Mouse (Mus musculus): ENCODE results near the gene Sap30l.
"Not testable (repeated sequence)": the region's sequence is repeated elsewhere in the genome, so short reads cannot be mapped to it uniquely, and the experiment has no call there.

The Sap30l gene

DNA sequence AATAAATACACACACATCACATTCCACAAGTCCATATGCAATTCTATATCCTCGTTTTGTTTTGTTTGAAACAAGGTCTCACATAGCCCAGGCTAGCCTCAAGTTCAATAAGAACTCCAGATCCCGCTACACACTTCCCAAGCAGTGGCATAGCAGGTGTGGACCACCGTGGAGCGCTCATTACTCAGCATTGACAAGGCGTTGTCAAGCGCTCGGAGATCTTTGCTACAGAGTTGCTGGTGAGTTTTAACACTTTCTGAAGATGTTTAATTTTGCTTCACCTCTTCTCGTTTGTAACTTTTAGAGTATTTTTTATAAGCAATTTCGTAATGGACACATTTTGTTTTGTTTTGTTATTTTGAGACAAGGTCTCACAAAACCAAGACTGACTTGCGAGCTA lies 2.0 kb upstream of the Sap30l start:
- DNase-seq (ENCODE audit: low spot score in 2 of 2) = no peak

DNA sequence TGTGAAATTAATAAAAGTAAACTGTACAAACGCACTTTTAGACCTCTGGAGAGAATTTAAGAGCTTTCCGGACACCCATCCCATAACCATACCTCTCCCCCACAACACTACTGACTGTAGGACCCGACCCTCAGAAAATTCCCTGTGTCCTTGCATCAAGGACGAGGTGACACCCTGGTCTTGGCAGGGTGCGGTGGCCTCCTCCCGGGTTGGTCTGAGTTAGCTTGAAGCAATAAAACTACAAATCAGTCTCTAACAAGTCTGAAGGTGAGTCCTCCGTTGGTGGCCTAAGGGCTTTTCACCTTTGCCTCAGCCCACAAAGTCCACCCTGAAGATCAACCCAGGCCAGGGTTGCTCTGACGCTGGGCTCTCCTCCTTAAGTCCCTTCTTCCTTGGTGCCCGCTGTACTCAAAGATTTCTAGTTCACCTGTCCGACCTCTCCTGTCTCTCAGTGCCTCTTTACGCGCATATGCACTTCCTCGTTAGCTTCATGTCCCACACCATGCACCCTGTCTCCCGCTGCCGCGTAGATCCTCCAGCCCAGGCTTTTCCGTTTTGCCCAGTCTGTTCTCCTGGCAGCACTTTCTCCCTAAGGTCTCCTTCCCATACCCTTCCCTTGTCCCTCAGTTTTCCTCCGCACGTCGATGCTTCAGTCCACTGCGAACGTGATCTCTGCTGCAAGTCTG lies 1.0 kb upstream of the Sap30l start:
- DNase-seq (ENCODE audit: low spot score in 2 of 2) = peak in 1 of 2 experiments; percentile 25

DNA sequence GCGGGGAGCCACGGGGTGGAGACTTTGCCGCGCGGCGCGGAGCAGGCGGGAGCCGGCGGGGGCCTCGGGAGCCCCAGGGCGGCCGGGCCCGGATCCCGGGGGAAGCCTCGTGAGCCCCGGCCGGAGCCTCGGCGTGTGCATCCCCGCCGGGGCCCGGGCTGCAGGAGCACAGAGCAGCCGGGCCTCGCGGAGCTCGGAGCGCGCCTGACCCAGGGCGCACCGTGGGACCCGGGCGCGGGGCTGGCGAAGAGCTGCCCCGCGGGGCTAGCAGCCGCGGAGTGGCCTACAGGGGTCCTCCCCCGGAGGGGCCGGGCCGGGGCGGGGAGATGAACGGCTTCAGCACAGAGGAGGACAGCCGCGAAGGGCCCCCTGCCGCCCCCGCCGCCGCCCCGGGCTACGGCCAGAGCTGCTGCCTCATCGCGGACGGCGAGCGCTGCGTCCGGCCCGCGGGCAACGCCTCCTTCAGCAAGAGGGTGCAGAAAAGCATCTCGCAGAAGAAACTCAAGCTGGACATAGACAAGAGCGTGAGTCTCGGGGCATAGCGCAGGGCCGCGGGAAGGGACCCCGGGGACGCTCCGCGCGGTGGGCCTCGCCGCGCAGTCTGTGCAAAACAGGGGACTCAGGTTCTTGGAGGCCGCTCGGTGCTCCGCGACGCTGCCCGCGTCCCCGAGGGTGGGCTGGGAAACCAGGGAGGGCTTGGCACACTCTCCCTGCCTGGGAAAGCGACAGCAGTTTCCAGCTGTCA lies 501 bp downstream of the Sap30l start:
- peak; percentile 34 to 35 for DNase-seq (ENCODE audit: low spot score in 2 of 2)

DNA sequence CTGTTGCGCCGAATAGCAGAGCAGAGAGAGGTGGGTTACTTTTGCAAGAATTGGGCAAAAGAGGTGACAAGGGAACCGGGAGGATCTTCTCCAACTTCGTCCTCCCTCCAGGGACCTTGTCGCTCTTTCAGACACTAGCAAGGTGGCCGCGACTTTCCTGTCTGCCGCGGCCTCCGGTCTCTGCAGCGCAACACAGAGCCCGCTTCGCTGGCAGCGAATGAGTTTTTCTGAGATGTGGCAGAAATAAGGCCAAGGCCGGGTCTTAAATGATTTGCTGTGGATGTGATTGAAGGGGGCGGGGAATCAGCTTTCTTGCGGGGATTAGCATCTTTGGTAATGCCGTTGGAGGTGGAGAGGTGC lies 1.1 kb downstream of the Sap30l start:
- peak in 1 of 2 experiments; percentile 32 for DNase-seq (ENCODE audit: low spot score in 2 of 2)

DNA sequence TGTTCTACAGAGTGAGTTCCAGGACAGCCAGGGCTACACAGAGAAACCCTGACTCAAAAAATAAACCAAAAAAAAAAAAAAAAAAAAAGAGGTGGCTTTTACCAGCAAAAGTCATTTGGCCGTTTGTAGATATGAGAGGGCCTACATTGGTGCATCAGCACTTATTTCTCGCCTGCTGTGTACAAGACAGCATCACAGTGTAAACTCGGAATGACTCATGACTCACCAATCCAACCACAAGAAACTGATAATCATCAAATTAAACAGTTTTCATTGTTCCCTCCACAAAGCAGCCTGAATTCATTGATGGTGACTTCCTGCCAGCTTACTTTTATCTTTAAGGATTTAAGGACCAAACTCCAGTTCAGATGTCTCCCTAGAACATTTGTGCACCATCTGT lies 3.6 kb downstream of the Sap30l start:
- DNase-seq (ENCODE audit: low spot score in 2 of 2) = no peak

DNA sequence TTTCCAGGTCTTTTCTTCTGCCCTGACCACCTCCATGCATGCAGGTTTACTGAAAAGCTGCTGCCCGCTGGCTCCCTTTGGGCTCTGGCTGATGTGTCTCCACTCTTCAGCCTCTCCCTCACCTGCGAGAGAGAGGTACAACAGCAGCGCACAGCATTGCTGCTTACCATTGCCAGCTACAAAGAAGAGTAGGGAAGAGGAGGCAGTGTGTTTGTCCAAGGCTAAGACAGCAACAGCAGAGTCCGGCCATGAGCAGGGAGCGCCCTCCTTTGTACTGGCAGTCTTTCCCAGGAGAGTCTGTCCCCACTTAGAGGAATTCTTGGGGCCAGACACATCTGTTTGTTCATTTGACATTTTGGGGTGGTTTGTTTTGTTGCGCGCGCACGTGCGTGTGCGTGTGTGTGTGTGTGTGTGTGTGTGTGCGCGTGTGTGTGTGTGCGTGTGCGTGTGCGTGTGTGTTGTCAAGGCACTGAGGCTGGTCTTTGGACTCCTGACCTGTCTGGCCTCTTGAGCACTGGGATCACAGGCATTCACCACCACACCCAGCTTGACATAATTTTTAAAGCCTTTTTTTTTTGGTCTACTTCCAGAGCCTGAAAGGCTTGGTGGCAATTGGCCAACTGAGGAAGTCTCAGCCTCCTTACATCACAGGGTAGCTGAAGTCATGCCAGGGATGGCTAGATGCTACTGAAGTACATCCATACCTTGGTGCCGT lies 7.7 kb downstream of the Sap30l start:
- DNase-seq (ENCODE audit: low spot score in 2 of 2) = no peak

DNA sequence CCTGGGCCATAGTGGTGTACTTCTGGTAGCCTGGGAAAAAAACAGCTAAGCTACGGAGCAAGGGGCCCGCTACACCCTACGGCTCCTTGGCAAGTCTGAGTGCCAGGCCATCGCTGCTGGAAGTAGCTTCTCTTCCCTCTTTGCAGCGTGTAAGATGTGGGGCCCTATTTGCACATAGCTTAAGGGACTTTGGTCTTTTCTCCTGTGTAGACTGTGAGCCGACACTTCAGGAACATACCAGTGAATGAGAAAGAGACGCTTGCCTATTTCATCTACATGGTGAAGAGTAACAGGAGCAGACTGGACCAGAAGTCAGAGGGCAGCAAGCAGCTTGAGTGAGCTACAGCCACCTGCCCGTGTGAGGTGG lies 8.3 kb downstream of the Sap30l start:
- no peak for DNase-seq (ENCODE audit: low spot score in 2 of 2)

DNA sequence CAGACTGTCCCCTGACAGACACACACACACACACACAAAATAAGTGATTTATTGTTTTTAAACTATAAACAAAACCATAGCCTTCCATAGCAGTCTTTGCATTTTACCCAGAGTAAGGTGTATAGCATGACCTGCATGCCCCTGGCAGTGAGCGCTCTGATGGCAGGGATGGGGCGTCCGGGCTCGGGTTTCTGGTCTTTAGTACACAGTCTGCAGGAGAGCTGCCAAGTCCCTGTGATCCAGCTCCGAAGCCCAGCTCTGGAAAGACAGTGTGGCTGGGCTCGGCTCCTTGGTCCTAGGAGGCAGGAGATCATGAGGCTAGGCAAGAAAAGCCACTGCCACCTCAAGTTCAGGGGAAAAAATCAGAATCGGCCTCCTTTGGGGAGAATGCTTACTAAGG lies 9.6 kb downstream of the Sap30l start:
- DNase-seq (ENCODE audit: low spot score in 2 of 2) = no peak

DNA sequence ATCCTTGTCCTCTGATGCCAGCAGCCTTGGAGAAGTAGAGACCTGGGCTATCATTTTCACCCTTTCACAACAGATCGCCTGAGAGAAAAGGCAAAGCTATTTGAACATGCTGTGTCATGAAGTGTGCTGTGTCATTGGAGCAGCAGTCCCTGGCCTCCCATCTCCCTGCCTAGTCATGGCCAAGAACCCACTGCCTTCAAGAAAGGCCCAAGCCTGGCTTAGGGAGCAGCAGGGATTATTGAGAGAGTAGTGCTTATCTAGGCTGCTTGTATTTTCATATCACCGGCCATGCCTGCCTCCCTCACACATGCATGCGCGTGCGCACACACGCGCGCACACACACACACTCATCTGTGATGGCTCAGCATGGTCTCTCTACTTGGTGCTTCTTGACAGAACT lies 10.8 kb downstream of the Sap30l start:
- DNase-seq (ENCODE audit: low spot score in 2 of 2) = no peak

DNA sequence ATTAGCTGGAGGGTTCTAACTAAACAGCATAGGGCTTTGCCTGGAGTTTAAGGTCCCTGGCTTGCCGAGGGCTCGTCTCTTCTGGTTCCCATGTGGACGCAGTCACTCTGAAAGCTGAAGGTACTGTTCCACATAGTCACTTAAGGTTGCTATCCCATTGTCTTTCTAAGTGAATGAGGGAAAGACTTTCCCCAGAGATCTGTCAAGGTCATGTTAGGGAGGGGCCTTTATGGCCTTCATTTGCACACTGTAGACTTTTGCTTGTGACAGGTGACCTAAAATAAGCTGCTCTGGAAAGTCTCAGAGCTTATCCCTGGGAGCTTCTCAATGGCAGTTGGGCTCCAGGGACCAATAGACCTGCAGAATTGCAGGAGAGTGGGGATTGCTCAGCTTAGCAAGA lies 12.2 kb downstream of the Sap30l start:
- no peak for DNase-seq (ENCODE audit: low spot score in 2 of 2)

DNA sequence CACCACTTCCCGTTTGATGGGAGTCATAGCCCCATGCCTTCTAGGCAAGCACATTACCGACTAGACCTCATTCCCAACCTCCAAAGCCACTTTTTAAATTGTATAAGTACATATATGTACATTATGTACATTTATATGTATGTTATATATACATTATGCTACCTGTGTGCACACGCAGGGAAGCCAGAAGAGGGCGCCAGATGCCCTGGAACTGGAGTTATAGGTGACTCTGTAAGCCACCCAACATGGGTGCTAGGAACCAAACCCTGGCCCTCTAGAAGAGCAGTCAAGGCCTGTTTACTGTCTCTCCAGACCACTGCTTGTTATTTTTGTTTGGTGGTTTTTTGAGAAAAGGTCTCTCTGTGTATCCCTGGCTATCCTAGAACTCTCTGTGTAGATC lies 16.8 kb downstream of the Sap30l start:
- DNase-seq (ENCODE audit: low spot score in 2 of 2) = peak in 1 of 2 experiments; percentile 17

DNA sequence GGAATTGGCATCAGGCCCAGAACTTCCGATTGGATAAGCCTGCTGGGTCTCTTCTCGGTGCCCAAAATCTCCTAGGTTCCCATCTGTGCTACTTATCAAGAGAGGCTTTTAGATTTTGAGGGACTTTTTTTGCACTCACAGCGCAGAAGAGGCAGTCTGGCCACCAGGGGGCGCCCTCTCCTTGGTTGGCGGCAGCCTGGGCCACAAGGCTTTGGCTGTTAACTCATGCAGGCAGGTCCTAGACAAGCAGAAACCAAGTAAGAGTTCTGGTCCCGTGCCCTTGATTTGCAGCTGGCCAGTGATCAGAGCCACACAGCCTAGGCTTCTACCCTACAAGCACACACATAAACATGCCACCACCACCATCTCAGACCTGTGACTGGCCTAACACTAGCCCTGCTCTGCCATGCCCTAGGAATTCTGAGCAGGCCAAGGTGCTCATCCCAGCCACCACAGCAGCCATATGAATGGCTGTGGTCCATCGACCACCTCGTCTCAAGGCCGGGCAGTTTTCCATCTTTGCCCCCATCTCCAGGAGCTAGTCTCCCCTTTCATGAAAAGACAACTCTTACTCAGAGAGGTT lies 18.7 kb downstream of the Sap30l start:
- DNase-seq (ENCODE audit: low spot score in 2 of 2) = peak; percentile 47 to 91

DNA sequence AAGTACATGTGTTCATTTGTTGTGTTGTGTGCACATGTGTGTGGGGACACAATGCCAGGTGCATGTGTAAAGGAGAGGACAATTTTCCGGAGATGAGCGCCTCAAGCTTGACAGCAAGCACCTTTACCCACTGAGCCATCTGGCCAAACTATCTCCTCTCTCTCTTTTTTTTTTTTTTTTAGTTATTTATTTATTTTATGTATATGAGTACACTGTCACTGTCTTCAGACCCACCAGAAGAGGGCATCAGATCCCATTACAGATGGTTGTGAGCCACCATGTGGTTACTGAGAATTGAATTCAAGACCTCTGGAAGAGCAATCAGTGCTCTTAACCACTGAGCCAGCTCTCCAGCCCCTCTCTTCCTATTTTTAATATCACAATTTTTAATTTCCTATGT lies 21.7 kb downstream of the Sap30l start:
- not testable (repeated sequence) for DNase-seq (ENCODE audit: low spot score in 2 of 2)

DNA sequence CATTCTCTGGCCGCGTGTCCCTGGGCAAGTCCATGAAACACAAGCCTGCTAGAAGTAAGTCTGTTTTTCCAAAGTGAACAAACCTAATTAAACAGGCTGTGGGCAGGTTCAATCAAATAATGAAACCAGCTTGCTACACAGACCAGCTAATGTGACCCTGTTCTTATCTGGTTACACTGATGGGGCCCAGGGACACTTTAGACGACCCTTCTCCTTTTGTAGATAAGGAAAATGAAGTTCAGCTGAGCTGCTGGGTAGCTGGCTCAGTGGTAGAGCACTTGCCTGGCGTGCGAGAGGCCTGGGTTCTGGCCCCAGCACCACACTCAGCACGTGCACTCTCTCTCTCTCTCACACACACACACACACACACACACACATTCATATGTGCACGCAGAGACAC lies 22.3 kb downstream of the Sap30l start:
- no peak for DNase-seq (ENCODE audit: low spot score in 2 of 2)

DNA sequence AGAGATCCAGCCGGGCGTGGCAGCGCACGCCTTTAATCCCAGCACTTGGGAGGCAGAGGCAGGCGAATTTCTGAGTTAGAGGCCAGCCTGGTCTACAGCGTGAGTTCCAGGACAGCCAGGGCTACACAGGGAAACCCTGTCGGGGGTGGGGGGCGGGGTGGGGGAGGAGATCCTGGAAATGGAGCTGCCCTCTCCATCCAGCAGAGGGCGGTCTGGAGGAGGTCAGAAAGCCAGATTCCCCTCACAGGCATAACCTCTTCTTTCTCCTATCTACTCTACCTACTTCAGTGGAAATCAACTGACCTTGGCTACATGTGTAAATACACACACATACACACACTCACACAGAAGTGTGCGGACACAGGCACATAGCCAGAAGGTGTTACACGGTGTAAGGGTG lies 23.8 kb downstream of the Sap30l start:
- DNase-seq (ENCODE audit: low spot score in 2 of 2) = peak in 1 of 2 experiments; percentile 16

DNA sequence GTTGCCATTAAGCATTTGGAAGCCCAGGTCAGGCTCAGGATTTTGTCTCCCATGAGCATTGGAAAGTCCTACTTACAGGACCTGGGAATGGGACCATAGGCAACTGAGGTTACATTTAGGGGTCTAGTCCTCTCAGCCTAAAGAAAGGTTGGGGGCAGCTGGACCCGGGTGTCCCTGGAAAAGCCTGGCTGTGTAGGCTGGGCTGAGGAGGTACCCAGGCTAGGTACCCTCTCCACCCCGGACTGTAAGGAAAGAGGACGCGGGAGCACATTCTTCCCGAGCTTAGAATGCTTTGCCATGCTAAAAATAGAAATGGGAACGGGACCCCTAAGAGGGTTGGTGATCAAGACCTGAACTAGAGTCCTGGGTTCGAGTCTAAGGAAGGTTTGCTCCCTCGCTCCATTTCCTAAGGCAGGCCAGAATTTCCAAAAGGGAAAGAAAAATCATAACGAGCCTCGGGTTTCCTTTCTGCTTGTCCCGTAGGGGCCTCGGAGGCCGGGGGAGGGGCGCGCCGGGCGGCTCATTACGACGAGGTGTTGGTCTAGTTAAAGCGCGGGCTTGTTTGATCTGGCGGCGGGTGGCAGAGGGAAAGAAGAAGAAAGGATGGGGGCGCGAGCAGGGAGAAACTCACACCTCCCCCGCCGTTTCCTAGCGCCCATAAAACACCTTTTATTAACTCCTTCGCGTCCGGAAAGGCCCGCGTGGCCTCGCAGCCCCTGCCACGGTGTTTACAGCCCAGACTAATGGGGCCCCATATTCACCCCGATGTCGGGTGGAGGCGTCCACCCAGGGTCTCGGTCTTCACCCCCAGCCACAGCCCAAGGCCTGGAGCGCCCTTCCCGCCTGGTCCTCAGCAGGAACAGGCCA lies 25.8 kb downstream of the Sap30l start:
- DNase-seq (ENCODE audit: low spot score in 2 of 2) = peak; percentile 30 to 33

DNA sequence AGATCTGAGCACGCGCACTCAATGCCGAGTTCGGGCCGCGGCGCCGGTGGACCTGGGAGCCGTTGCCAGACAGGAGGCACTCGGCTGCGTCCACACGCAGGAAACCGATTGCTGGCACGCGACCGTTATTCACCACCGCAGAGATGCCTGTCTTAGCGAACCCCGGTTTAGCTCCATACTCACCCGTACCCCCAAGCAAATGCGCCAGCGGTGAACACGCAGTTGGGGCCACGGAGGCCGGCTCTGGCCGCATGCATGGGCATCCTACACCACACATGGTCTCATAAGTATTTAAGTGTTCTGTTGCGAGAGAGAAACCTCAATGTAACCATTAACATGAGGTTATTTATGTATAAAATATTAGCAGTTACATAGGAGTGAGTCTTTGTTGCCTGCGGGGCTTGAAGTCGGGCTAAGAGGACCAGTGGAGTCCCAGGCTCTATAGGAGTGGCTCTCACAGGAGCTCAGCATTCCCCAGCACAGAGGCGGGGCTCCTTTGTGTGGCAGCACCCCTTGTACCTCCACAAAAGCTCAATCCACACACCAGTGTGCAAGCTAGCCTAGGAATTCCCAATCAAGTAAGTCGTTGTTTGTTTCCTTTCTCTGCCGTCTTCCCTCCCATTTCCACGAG lies 26.6 kb downstream of the Sap30l start:
- DNase-seq (ENCODE audit: low spot score in 2 of 2) = peak in 1 of 2 experiments; percentile 12

DNA sequence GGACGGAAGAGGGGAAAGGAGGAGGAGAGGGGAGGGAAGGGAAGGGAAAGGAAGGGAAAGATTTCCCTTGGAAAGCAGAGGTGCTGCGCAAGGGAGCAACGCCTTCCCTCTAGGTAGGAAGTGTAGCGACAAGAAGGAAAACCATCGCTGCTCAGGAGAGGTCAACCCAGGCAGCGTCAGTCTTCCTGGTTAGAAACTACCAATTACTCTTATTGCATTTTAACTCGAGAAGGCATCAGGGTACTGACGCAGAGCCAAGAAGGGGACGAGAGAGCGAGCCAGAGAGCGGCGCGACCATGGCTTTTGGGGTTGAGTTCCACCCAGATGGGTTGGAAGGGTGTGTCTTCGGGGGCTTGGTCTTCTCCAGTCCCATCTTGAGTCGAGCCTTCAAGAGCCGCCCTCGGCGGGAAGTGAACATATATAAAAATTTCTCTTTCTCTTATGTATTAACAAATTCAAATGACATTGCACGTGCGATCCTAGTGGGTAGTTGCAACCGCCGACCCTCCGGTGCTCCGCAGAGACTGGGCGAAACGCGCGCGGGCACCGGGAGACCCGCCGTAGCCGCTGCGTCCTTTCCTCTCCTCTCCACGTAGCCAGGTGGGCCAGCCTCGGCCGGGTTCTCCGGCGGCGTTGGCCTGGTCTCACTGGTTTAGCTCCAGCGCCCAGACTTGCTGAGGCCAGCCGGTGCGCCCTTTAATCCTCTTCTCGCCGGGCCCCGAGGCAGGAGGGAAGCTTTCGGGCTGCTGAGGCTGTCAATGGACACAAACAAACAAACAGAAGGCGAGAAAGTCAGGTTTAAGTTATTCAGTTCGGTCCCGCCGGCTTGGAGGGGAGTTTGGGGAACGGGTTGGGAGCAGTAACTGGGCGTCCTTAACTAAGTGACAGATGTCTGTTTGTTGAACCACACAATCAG lies 27.8 kb downstream of the Sap30l start:
- DNase-seq (ENCODE audit: low spot score in 2 of 2) = no peak

DNA sequence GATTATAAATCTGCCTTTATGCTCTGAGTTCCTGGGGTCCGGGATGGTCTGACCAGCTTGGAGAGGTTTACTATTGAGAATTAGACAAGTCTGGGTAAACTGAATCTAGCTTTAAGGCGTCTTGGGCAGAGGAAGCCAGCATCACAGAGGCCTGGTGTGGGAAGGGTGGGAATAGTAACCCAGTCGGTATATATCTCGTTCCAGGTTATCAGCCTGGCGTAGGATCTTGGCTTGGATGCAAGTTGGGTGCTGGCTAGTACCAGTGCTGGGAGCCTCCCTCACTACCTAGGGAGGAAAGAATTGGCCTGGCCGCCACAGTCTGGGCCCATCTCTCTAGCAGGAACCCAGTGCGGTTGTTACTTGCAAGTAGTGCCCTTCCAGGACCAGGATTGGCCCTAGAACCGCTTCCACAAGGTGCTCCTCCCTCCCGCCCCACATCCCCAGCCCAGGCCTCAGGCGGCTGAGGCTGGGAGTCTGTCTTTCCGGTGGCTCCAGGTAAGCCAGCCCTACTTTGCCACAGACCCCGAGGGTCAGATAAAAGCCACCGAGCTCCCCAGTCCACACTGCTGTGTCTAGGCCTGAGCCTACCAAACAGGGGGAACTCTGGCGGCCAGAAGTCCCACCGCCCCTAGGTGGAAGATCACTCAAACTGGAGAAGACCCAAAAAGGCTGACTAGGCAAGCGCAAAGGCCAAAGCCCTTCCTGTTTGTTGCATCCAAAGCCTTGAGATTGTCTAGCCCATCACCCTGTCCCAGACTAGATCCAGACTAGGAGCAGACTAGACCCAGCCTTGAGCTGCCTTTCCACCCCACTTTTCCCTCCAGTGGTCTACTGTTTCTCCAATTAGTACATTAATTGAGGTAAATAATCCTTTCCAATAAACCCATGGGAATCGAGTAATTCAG lies 28.7 kb downstream of the Sap30l start:
- no peak for DNase-seq (ENCODE audit: low spot score in 2 of 2)
